Mouse (Mus musculus) small intestine, adult 2 months (tissue): ENCODE data around the gene Comtd1.

ENCODE experiments used
- CTCF ChIP-seq: fragments of 200-500 bp; IDR thresholded peaks from 2 replicates; pipeline ENCODE4 v1.5.1; 2012; ENCODE audit warnings: low read depth, mild to moderate bottlenecking, control low read depth, inconsistent platforms, low read length, moderate library complexity, mixed read lengths; ENCODE audit not compliant: insufficient replicate concordance, insufficient read length; ENCODE audit errors: extremely low read depth
- POLR2A ChIP-seq: fragments of 200-500 bp; IDR thresholded peaks from 2 replicates; pipeline ENCODE4 v1.6.1; 2012; ENCODE audit warnings: low read depth, mild to moderate bottlenecking, control low read depth, inconsistent platforms, low read length, moderate library complexity

- no peak for TF ChIP-seq CTCF
- TF ChIP-seq POLR2A, result no peak
Observed at GRCm38 (mm10) chr14:21806203-21806602, 42.6 kb downstream of the Comtd1 start.
